Mouse (Mus musculus) olfactory bulb, adult 2 months (tissue): Measurements from ENCODE around the gene Gpr157.

Experiments used
- CTCF ChIP-seq: fragments of 200-500 bp; IDR thresholded peaks from 2 replicates; pipeline ENCODE4 v1.5.1; 2012; ENCODE audit warnings: low read depth, mild to moderate bottlenecking, low read length, moderate library complexity; ENCODE audit not compliant: insufficient read depth
- POLR2A ChIP-seq: fragments of 200-500 bp; IDR thresholded peaks from 2 replicates; pipeline ENCODE4 v1.6.1; 2012; ENCODE audit warnings: mild to moderate bottlenecking, low read depth, low read length, moderate library complexity; ENCODE audit not compliant: insufficient read depth

DNA sequence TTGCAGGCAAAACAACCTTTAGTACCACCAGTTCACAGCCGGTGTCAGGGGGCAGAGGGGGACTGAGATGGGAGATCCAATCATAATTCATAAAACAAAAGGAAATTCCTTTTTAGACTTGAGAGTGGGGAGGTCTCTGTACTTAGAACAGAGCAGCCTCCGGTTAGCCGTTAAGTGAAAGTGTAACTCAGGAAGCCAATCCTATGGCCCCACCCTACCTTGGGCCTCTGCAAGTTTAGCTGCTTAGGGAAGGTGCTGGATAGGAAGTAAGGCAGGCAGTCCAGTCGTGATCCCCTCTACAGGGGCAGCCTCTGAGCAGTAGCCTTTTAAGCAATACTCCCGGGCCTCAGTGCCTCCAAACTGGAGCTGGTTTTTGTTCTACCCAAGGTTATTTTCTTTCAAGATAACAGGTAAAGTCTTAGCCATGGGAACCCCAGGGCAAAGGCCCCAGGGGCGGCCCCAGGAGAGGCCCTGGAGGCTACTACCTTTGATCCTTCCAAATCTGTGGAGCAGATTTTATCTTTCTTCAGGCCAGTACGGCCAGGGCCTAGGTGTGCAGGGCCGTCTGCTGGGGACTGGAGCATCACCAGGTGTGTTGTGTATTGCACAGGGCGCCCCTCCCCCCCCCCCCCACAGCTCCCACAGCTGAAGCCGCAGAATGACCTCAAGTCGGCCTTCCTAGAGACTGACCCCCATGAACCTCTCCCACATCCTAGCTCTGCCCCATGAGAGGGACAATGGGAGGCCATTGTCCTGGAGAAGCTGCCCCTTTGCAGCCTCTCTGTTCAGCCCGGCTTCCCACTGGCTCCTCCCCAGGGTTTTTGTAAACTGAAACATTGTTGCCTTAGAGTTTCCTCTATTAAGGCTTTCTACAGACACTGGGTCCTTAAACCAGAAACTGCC is 6.6 kb downstream of the Gpr157 start:
- TF ChIP-seq CTCF (no peak), POLR2A (no peak)
